Mouse (Mus musculus) ES-Bruce4 (cell line): Measurements from ENCODE around the gene Il1rl2.

ENCODE experiments used
- CTCF ChIP-seq: IDR thresholded peaks from one replicate; pipeline ENCODE4 v1.8.1; 2011; ENCODE audit warnings: low read depth, low read length
- EP300 ChIP-seq: IDR thresholded peaks from 2 replicates; pipeline ENCODE4 v1.6.1; 2011; ENCODE audit warnings: low read depth, low read length; ENCODE audit not compliant: insufficient read depth

GRCm38 (mm10) chr1:40399639-40400038 is 75.2 kb downstream of the Il1rl2 start:
- TF ChIP-seq EP300 (no peak), CTCF (no peak)
